Mouse (Mus musculus): ENCODE measurements at regions not wholly inside any gene's neighbourhood (a gene's known extent, or its start where the extent isn't known, plus 50 kb on each side); places are given as distances from the start of the nearest gene placed in this dataset.

- no peak for DNase-seq (ENCODE audit: low spot score)
These were observed 55.9 kb upstream of the Dok5 start for GRCm38 (mm10) chr2:170675731-170676130.

GRCm38 (mm10) chr2:170673683-170674082, 57.9 kb upstream of the Dok5 start:
- DNase-seq (ENCODE audit: low spot score) = no peak

DNA sequence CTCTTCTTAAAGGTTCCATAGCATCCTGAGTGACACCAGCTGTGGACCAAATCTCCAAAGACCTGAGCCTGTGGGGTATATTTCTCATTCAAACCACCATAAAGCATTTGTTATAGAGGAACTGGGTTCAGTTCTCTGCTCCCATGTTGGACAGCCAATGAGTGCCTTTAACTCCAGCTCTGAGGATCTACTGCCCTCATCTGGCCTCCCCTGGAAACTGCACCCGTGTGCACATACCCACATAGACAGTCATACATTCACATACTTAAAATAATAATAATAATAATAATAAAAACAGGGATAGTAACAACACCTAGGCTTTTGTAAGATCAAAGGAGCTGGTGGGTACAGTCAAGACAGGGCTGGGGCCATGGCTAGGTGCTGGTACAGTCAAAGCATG, 58.8 kb upstream of the Dok5 start:
- no peak for DNase-seq (ENCODE audit: low spot score)

- DNase-seq (ENCODE audit: low spot score) = no peak
These were observed 62.6 kb upstream of the Dok5 start for GRCm38 (mm10) chr2:170668960-170669359.

- no peak for DNase-seq (ENCODE audit: low spot score)
These were observed 63.1 kb upstream of the Dok5 start for GRCm38 (mm10) chr2:170668497-170668896.

- DNase-seq (ENCODE audit: low spot score) = no peak
These were observed 60.5 kb upstream of the 4930470P17Rik start for GRCm38 (mm10) chr2:170662069-170662980.

DNA sequence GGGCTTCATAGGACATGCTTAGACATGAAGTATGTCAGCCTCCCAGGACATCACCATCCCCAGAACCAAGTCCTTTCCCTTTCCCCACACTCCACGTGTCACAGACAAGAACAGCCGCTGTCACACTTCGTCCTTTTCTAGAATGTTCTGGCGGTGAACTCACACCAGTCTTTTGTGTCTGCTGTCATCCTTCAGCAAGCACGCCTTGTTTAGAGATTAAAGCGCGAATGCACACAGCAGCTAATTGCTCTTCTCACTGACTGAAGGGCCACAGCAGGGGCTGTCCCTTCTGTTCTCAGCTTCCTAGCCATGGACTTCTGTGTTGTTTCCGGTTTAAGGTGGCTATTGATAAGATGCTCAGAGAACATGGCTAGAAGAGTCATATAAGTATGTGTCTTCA, 57.5 kb upstream of the 4930470P17Rik start:
- DNase-seq (ENCODE audit: low spot score) = peak; percentile 67

GRCm38 (mm10) chr2:170658520-170658919, 56.7 kb upstream of the 4930470P17Rik start:
- DNase-seq (ENCODE audit: low spot score) = no peak

DNA sequence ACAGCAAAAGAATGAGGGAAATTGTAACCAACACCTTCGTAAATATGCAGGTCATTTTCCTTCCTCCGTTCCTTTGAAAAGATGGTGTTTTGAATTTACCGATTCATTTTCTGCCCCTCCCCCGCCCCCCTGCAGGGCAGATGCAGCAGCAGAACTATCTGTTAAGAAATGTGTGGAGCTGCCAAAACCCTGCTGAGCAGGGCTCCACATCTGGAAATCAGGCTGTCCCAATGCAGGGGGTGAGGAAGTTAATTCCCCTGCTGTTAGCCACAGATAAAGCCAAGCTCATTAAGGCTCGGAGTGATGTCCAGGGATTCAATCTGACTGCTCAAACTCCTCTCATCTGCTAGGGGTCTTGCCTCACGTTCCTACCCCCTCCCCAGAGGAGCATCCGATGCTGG, 56.0 kb upstream of the 4930470P17Rik start:
- DNase-seq (ENCODE audit: low spot score) = peak; percentile 39

DNA sequence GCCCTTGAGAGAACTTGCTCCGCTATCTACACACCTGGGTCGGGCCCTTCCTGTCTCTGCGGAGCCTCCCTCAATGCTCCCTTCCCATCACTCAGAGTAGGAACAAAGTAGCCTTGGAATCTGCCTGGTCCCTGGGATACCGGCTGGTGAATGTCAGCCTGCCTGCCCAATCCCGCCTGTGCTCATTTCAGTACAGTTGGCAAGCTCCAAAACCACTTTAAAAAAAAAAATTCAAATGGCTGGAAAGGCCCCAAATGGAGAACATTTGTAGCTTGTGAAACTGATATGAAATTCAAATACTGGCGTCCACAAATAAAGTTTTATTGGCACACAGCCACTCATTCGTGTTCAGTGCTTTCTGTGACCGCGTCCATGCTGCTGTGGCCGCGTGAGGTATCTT, 50.3 kb upstream of the 4930470P17Rik start:
- DNase-seq (ENCODE audit: low spot score) = no peak

Measured in retina, embryonic 14.5 days (tissue).